Mouse (Mus musculus) thymus, postnatal 0 days (tissue): ENCODE results near the gene Slc9a1. TPM values are rescaled to one million over a fixed set of nuclear protein-coding genes. Genes with fewer than 3 reads are reported as not detected.

Source experiments
- DNase-seq: peaks from one replicate; pipeline ENCODE4 v3.0.0-alpha.2; 2015; ENCODE audit warnings: low spot score
- polyA plus RNA-seq: library from polyadenylated mRNA; unstranded; fragments of >200 nt; fragmentation: Nextera tagmentation; extraction: Ambion mirVana; gene quantifications from 2 replicates; pipeline ENCODE4 v1.2.1, GENCODE M21; 2015

Slc9a1 gene
- polyA plus RNA-seq, 1 experiment from 2014 or later: 5.2 TPM

DNA sequence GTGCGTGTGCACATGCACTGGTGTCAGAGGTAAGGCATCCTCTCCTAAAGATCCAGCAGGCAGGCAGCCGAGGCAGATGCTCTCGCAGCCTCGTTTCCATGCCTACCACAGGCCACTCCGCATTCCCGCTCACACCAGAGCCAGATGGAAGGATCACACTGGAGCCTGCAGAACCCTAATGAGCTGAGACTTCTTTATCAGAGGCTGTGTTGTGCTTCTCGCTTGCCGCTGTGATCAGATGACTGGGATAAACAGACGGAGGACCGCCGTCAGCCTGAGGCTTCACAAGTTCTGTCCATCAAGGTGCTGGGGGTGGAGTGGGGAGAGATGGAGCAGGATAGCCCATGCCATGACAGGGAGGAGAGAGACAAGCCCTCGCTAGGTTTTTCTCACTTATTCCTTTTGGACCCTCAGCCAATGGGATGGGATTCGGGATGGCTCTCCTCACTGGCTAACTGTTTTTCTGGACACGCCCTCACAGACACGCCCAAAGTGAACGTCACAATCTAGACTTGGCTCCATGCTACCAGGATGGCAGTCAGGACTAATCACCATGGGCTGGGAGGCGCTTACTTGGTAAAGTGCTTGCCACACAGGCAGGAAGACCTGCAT, 63.2 kb downstream of the Slc9a1 start:
- no peak for DNase-seq

- DNase-seq: no peak
Measured at GRCm38 (mm10) chr4:133435921-133436320, 66.4 kb downstream of the Slc9a1 start.

DNA sequence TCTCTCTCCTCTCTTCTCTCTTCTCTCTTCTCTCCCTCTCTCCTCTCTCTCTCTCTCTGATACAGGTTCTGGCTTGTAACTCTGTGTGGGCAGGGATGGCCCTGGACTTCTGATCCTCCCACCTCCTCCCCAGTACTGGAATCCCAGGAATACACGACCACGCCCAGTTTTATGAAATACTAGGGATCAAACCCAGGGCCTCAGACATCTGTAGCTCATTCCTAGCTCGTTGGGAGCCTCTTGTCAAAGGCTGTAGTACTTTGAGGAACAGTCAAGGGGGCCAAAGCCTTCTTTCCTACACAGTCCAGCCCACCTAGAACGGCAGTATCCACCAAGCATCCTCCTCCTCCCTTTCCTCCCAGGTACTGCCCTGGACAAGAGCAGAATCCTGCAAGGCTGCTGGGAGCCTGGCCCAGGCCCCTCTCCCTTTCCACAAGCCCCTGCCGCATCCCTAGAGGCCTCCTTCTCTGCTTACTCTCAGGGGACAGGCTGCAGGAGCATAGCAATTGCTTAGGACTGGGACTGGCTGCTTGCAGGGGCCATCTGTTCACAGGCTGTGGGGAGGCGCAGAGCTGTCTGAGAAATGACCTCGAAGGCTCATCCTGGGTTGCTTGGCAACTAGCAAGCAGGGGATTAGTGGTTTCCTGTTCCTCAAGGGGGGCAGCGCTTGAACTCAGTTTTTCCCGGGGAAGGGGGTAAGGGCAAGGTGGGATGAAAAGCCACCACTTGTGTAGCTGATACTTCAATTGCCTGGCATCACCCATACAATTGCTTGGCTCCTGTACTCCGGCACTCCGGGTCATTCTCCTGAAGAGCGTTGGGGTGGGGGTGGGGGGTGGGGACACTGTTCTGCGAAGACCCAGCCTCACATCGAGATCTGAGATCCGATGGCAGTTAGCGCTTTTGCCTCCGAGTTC, 70.2 kb downstream of the Slc9a1 start:
- DNase-seq: peak; percentile 42

DNA sequence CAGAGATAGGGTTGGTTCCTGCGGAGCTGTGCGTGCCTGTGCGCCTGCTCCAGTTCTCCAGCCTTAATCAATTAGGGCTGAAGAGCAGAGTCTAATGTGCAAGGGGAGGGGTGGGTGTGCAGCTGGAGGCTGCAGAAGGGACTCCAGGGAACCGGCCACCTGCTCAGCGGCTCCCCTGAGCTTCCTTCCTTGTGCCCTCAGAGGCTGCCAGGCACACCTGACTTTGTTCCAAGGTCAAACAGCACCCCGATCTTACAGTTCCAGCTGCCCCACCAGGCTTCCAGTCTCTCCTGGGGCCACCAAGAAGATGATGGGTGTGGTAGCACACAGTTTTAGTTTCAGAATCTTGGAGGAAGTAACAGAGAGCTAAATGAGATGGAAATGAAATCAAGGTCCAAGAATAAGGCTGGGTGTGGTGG, 70.9 kb downstream of the Slc9a1 start:
- peak; percentile 16 for DNase-seq

DNA sequence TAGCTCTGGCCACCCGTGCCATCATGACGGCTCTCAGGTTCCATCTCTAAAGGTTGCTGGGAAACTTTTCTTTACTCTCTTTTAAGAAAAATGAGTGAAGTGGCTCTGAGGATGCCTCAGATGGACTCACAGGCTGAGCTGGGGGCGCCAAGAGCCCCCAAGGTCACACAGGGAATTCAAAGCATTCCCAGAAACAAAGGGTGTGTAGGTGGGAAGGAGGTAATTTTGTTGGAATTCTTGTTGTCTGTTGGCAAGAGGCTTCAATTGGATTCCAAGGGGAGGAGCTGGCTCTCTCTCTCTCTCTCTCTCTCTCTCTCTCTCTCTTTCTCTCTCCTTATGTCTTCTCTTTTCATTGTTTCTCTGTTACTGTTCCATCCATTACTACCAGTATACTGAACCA, 72.7 kb downstream of the Slc9a1 start:
- DNase-seq: no peak

GRCm38 (mm10) chr4:133443085-133443484, 73.6 kb downstream of the Slc9a1 start:
- DNase-seq: no peak

- DNase-seq: no peak
Measured at GRCm38 (mm10) chr4:133445727-133446126, 76.2 kb downstream of the Slc9a1 start.

GRCm38 (mm10) chr4:133447366-133447765, 77.9 kb downstream of the Slc9a1 start:
- no peak for DNase-seq

- no peak for DNase-seq
Measured at GRCm38 (mm10) chr4:133447967-133448366, 78.5 kb downstream of the Slc9a1 start.

- no peak for DNase-seq
Measured at GRCm38 (mm10) chr4:133448708-133449388, 79.3 kb downstream of the Slc9a1 start.

DNA sequence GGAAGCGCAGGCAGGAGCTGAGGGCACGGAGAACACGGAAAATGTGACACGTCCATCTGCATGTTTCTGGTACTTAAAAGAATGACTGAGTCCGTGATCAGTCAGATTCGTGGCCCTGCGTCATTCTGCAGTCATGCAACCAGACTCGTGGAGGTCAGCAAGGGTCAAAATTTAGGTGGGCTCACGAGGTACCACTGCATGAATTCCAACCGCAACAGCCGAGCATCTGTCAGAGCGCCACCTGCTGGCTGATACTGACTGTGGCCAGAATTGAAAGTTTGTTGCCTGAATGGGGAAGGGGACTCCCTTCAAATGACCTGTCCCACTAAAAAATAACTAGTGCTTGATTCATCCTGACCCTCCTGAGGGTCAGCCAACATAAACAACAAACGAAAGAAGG, 80.2 kb downstream of the Slc9a1 start:
- peak; percentile 57 for DNase-seq

GRCm38 (mm10) chr4:133451536-133451935, 82.0 kb downstream of the Slc9a1 start:
- peak; percentile 85 for DNase-seq

GRCm38 (mm10) chr4:133452433-133452832, 82.9 kb downstream of the Slc9a1 start:
- no peak for DNase-seq

GRCm38 (mm10) chr4:133458044-133458443, 88.5 kb downstream of the Slc9a1 start:
- peak; percentile 31 for DNase-seq

DNA sequence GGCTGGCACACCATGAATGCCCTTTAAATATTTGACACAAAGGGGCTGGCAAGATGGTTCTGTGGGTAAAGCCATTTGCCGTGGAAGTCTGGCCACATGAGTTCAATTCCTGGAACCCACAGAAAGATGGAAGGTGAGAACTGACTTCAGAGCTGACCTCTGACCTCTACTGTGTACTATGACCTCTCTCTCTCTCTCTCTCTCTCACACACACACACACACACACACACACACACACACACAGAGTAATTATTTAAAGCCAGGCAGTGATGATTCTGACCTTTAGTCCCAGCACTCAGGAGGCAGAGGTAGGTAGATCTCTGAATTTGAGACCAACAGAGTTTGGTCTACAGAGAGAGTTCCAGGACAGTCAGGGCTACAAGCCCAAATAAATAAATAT, 90.5 kb downstream of the Slc9a1 start:
- DNase-seq: no peak

- no peak for DNase-seq
Measured at GRCm38 (mm10) chr4:133460796-133461325, 91.4 kb downstream of the Slc9a1 start.

GRCm38 (mm10) chr4:133461362-133461761, 91.9 kb downstream of the Slc9a1 start:
- no peak for DNase-seq

GRCm38 (mm10) chr4:133463184-133463583, 93.7 kb downstream of the Slc9a1 start:
- no peak for DNase-seq

GRCm38 (mm10) chr4:133468080-133468479, 98.6 kb downstream of the Slc9a1 start:
- peak; percentile 58 for DNase-seq

DNA sequence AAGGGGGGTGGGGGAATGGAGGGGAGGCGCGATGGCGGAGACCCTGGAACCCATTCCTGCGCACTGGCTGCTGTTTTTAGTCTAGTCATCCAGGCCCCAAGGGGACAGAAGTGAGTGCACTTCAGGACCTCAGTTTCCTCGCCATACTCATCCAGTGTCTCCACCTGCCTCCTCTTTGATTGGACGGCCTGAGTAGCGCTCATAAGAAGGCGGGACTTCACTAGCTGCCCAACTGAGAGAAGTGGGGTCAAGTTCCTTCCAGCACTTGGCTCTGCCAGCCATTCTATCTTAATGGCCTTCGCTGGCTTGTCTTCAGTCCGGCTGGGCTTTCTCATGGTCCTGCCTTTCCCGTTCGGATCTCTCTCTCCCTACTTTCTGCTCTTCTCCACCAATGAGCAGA, 99.6 kb downstream of the Slc9a1 start:
- DNase-seq: no peak

- no peak for DNase-seq
Measured at GRCm38 (mm10) chr4:133471135-133471821, 101.8 kb downstream of the Slc9a1 start.
